Mouse (Mus musculus): ENCODE measurements at regions not wholly inside any gene's neighbourhood (a gene's known extent, or its start where the extent isn't known, plus 50 kb on each side); places are given as distances from the start of the nearest gene placed in this dataset.
A peak's percentile ranks its signal among the peaks of the same experiment; 100 is the strongest.

GRCm38 (mm10) chr11:38886466-38886865 lies 1650.7 kb upstream of the Tenm2 start:
- DNase-seq (ENCODE audit: low spot score), result no peak

DNA sequence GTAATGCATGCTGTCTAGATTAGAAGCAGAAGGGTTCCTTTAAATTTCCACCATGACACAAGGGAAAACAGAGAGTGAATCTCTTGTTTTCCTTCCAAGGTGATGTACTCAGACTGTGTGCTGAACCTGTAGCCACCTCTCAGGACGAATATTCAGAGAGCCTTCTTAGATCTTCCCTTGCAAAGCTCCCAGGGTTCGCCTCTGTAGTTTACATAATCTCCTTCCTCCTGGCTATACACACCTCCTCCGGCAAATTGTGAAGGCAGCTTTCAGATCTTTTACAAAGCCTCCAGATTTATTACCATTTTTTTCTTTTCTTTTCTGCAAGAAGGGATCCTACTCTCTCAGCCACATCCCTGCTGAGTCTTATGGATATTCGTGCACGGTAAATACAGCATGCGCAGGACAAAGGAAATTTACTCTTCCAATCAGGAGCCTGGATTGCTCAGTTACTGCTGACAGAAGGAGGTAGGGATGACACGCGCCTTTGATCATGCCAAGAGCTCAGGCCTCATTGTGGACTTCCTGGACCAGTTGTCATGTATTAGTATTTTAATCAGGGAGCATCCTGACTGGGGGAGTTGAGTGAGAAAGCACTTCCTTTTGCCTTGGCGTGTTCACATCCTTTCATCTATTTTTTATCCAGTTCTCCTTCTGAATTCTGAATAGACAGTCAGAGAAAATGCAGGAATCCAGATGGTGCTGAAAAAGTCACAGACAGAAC lies 1626.0 kb upstream of the Tenm2 start:
- peak; percentile 10 for DNase-seq (ENCODE audit: low spot score)

GRCm38 (mm10) chr11:38856645-38857044 lies 1620.9 kb upstream of the Tenm2 start:
- no peak for DNase-seq (ENCODE audit: low spot score)

DNA sequence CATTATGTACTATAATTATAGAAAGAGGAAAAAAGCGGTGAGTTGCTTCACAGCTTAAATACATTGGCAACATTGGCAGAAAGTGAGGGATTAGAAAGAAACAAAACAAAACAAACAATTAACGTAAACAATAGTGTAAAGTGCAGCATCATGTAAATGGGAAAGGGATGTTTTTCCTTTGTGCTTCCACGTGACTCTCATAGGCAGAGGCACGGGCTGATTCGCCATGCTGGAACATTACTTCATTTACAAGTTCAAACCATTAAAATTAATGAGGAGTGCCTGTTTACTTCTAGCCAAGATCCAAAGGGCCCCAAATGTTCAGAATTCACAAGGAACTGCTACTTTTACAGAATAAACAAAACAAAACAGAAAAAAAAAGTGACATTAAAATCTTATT lies 1593.4 kb upstream of the Tenm2 start:
- DNase-seq (ENCODE audit: low spot score), result no peak

DNA sequence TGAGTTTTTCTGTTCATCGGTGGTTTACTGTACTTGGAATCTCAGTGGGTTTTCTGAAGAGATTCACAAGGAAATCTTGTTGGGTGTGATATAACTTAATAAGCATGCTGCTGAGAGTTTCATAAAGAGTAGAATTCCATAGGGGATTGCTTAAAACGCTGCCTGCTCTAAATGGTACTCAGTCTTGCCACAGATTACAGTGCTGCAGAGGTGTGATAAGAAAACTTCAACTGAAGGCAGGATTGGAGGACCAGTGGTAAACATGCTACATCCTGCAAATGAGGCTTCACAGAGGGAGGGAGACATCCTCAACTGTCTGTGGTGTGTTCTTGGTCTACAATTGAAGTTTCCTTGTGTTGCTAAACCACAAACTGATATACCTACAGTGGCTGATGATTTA lies 1592.6 kb upstream of the Tenm2 start:
- no peak for DNase-seq (ENCODE audit: low spot score)

DNA sequence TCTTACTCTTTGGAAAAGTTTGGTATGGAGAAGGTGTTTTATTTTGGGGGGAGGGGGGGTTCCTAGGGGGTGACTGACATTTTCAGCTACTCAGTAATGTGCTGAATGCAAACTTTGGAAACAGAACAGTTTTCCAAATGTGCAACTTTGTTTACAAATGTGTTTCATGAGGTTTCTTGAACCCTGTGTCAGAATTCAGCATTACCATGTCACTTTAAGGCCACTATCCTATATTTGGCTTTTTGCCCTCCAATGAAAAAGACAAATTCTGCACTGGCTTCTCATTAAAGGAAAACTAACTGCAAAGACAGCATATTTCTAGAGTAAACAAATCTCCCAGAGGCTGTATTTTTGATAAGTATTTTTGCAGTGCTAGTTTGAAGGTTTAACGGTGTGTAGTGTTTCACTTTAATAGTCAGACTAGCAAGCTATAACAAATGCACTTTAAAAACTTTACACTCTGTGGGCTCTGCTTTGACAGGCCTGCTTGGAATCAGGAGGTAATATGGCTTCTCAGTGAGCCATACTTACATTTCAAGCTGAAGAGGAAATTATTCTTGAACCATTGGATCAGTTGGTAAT lies 1589.5 kb upstream of the Tenm2 start:
- no peak for DNase-seq (ENCODE audit: low spot score)

DNA sequence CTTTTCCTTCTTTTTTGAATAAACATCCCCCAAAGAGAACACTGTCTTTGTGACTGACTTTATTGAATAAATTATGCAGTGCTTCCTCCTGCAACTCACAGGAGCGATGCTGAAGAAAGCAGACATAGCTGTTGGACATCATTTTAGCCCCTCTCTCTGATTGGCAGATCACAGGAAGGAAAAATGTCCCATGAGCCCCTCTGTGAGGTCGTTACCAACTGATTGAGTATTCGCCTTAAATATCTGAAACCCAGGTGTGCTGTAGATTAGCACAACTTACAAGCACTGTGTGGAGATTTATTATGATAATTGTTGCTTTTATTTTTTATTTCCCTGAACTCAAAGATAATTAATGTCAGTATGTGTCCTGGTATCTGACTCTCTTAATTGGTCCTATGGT lies 1582.4 kb upstream of the Tenm2 start:
- DNase-seq (ENCODE audit: low spot score), result no peak

GRCm38 (mm10) chr11:38783548-38783947 lies 1547.8 kb upstream of the Tenm2 start:
- peak; percentile 4 for DNase-seq (ENCODE audit: low spot score)

GRCm38 (mm10) chr11:38779585-38779984 lies 1543.8 kb upstream of the Tenm2 start:
- no peak for DNase-seq (ENCODE audit: low spot score)

DNA sequence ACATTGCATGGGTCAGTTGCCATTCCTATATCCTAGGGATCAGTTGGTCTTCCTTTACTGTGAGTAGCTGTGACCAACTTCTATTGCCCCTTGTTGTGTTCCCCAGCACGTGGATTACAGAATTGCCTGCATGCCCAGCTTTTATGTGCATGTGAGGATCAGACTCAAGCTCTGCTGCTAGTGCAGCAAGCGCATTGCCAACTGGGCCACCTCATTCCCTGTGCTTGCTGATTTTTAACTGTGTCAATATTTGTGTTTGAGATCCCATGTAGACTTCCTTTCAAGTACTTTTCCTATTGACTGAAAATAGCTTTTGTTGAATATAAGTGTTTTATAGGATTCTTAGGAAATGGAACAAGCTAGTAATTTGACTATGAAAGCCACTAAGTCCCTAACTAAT lies 1526.5 kb upstream of the Tenm2 start:
- no peak for DNase-seq (ENCODE audit: low spot score)

DNA sequence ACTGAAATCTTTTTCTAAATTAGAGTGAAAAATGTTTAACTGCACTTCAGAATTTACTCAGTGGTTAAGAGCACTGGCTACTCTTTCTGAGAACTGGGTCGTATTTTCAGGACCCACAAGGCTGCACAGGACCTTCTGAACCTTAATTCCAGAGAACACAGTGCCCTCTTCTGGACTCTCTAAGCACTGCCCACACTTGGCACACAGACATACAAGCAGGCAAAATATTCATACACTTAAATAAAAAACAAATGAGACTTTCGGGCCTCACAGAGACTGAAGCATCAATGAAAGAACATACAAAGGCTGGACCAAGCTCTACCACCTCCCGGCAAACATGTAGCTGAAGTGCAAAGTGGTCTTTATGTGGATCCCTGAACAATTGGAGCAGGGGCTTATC lies 1511.8 kb upstream of the Tenm2 start:
- DNase-seq (ENCODE audit: low spot score), result peak; percentile 79

DNA sequence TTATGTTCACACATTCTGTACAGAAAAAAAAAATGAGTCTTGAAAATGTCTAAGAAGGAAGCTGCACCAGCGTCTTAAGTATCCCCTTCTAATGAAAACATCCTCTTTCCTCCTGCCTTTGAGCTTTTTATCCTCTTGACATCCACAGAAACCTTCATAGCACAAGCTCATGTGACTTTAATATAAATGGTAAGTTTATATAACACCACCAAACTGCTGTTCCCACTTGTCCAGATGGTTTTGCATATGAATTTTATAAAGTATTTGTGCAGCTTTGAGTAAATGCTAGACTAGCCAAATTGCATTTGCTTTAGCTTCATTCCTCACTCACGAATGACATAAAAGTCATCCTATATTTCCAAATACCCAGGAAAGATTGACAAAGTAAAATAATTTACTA lies 1493.3 kb upstream of the Tenm2 start:
- DNase-seq (ENCODE audit: low spot score), result no peak

DNA sequence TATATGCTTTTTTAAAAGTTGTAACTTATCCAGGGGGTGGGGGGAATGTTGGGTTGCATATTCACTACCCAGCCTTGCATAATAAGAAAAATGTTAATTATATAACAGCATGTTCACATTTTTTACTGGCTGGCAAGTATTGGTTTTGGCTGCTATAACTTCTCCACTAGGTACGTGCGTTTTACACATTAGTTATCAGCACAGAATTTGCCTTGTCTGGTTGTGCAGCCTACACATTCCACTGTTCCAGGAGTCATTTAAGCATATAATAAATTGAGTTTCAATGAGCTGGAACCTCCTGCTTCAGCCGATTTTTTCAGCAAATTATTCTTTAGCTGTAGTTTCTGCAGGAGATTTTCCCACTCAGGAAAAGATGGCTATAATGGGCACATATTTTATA lies 1479.9 kb upstream of the Tenm2 start:
- DNase-seq (ENCODE audit: low spot score), result no peak

- no peak for DNase-seq (ENCODE audit: low spot score)
Measured at GRCm38 (mm10) chr11:38681264-38681663, 1445.5 kb upstream of the Tenm2 start.

GRCm38 (mm10) chr11:38673367-38674056 lies 1437.7 kb upstream of the Tenm2 start:
- no peak for DNase-seq (ENCODE audit: low spot score)

All from embryo, embryonic 10.5 days (tissue).